Mouse (Mus musculus) frontal cortex, postnatal 10 days (tissue): ENCODE data around the gene Bap1.

Experiments used
- DNase-seq, 2 experiments: peaks; one replicate each; pipeline ENCODE4 v3.0.0; 2022; ENCODE audit warnings: low spot score in 2 of 2, mixed read lengths in 1 of 2

Gene Bap1

DNA sequence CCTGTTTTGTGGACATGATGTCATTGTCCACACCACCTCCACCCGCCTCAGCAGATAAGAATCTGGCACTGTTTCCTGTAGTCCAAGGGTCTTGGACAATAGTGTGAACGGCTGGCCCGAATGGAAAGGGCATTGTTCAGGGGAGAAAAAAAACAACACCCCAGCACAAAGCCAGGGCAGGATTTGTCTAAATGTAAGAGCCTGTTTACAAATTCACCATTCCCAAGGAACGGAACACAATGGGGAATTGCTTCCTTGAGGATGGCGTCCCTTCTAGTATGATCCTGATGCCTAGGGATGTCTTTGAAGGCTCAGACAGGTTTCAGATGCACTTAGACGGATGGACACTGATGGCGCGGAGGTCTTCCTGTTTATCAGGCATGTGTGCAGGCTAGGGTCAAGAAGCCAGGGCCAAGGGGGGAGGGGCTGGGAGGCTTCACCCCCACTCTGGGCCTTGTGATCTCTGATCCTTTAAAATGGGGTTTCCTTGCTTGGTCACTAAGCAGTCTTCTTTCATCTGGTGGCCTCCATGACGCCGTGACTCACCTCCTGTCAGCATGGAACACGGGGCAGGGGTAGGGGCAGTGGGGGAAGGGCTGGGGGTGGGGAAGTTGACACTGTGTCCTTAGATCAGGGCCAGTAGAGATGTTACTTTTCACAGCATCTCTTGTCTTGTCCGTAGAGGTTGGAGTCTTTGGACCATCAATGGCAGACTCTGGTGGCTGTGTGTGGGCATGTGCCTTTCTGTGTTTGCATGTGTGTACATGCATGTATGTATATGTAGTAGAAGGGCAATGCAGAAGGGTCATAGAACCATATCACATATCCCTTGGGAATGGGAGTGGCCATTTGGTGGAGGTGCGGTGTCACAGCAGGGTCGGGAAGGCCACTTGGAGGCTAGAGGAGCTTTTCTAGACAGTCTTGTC is 17.9 kb upstream of the Bap1 start:
- DNase-seq, result no peak

DNA sequence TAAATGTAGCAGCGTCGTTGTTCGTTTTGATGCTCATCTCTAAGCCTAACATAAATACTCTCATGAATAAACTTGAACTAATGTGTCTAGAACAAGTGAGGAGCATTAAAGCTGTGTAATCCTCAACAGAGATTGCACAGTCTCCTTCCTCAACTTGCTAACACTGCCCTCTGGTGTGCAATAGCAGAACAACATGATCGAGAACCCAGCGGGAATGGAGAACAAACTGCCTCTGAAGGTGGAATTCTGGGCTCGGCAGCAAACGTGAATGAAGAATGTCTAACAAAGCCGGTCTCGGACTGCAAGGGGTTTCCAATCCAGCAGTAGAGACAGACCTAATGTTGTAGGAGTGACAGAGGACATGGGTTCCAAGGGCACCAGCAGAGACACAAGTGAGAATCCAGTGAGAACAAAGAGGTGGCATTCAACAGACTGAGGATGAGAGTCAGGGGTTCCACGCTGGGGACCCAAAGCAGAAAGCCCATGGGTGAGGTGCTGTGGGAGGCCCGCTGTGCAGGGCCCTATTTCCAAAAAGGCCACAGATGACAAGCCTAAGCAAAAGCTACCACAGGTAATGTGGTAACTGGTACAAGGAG is 17.2 kb upstream of the Bap1 start:
- DNase-seq, result peak in 1 of 2 experiments; percentile 78

DNA sequence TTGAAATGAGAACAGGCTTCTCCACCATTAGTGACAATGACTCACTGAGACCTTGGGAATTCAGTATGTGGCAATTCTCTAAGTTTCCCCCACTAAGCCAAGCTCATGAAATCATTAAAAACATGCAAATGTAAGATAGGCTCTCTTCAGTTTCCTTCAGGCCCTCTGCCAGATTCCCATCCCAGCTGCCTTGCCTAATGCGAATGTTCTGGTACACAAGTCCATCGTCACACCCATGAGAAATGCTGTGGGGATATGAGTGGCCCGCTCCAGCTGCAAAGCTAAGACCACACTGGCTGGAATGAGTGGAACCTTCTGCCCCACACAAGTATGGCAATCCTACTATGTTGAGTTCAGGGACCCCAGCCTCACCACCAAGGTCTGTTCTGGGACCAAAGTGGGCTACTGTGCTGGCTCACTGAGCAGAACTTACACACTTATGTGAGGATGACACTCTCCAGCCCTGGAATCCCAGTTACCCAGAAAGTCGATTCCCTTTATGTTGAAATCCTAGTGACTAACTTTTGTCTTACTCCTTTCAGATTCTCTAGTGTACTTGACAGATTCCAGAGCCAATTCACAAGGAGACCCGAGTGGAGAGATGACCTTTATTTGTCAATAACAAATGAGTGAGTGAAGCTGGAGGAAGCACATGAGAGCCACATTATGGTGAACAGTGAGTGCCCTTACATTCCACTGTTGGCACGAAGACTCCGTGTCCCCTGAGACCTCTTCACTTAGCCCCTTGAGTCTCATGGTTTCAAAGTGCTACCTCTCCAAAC is 14.0 kb upstream of the Bap1 start:
- no peak for DNase-seq

DNA sequence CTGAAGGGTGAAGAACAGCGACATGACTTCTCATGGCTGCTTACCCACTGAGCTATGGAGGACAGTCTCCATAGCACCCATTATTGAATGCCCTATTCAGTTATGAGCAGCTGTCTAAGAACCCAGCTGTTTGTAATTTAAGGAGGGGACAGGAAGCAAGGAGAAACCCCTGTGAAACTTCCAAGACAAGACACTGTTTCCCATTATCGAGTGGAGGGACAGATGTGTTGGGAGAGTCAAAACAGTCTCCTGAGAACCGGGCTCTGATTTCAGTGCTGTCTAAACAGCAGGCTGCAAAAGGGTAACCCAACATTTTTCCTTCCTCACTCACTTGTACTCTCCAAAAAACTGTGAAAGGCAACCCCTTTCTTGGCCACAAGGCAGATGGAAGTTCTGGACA is 10.7 kb upstream of the Bap1 start:
- DNase-seq, result no peak

DNA sequence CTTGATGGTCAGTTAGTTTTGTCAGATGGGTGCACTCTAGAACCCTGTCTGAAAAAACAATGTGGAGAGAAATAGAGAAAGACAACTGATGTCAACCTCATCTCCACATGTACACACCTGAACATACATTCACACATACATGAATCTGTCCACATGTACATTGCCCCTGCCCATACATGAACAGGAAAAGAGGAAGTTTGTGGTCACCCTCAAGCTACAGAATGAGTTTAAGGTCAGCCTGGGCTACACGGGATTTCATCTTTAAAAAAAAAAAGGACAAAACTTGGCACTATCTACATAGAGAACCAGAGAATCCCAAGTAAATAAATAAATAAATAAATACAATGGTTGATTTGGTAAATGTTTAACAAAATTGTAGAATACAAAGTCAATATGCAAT is 6.5 kb upstream of the Bap1 start:
- no peak for DNase-seq

DNA sequence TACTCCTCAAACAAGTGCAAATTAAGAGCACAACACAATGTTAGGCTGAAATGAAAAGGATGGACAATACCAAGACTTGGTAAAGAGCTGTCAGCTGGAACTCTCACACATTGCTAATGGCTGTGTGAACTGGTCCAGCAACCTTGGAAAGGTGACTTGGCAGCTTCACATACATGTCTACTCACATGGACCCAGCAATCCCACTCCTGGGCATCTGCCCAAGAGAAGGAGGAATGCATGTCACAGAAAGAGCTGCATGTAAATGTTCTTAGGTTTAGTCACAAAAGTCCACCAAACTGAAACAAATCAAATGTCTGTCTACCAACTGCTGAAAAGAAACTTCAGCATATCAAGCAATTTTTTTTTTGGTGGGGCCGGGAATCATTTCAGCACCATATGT is 5.3 kb upstream of the Bap1 start:
- DNase-seq, result no peak

DNA sequence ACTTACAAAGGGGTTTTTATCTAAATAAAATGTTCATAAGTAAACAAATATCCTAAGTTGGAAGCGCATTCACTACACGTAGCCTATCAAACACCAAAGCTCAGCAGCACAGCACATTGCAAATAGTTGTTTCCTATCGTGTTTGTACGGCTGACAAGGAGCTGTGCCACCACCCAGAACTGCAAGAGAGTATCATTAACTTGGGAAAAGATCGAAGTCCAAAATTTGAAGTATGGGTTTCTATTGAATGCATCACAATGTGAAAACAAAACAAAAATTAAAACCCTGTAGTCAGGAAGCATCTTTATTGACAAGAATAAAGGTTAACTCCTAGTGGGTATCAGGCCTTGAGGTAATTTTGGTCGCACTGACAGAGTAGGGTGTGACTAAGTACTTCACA is 2.9 kb upstream of the Bap1 start:
- DNase-seq, result no peak

DNA sequence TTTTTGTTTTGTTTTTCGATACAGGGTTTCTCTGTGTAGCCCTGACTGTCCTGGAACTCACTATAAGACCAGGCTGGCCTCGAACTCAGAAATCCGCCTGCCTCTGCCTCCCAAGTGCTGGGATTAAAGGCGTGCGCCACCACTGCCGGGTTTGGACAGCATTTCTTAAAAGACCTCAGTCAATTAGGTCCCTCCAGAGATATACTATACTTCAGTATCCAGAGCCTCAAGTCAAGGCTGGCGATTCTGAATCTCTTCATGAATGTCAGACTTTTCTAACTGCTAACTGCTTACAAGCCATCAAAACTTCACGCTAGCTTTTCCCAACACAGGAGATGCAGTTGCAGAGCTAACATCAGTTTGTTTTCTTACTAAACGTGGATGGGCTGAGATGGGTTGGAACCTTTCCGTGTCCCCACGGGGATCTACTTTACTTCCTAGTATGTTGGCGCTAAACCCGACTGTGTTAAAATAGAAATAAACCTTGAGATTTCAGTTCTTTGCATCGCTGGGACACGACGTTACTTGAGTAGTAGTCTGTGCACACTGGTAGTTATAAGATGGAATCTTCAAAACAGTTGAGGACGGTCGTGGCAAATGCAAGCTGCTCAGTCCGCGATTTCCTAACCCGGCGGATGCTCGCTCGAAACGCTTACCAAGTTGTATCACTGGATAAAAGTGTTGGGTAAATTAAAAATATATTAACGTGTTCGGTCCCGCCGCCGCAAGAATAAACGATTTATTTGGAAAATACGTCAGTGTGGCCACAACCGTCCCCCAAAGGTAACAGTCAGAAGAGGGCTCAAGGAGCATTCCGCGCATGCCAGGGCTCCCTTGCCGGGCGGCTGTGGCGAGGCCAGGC is 797 bp upstream of the Bap1 start:
- no peak for DNase-seq

DNA sequence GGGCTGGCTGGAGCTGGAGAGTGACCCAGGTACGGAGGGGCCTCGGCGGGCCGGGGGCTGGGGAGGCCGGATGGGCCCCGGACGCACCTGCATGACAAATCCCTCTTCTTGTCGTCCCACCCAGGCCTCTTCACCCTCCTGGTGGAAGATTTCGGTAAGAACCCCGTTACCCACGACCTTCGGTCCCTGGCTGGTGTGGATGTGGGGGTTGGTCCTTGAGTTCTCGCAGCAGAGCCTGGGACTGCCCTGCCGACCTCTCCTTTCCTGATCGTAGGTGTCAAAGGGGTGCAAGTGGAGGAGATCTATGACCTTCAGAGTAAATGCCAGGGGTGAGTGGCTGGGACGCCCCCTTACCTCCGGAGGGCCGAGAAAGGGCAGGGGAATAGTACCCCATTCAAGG is 376 bp downstream of the Bap1 start:
- no peak for DNase-seq

DNA sequence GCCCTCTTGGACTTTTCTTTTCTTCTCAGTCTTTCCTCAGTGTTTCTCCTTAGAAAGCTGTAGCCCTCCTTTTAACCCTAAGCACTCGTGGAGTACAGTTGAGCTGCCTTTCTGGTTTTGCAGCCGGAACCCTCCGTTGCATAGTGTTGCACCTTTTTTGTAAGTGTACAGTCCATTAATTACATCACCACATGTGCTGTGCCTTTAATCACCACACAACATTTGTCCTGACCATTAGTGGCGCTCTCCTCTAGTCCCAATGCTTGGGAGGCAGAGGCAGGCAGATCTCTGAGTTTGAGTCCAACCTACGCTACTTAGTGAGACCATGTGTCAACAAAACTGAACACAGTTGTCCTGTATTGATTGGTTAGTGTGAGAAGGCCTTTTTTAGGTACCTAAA is 841 bp downstream of the Bap1 start:
- DNase-seq, result no peak

DNA sequence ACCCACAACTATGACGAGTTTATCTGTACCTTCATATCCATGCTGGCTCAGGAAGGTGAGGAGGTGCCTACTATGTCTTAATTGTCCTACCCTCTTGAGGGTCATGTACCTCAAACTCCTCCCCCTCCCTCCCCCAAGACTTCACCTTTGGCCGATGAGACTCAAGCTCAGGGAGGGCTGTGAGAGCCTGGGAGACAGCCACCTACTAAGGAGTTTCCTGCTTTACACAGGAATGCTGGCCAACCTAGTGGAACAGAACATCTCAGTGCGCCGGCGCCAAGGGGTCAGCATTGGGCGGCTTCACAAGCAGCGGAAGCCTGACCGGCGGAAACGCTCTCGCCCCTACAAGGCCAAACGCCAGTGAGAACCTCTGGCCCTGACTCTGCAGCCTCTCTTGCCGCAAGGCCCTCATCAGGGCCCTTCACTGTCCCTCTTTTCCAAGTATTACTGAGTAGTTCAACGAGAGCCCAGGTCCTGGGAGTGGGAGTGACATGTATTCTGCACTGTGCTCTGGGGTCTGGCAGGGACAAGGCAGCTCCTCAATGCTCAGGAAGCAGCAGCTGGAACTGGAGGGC is 7.3 kb downstream of the Bap1 start:
- no peak for DNase-seq

DNA sequence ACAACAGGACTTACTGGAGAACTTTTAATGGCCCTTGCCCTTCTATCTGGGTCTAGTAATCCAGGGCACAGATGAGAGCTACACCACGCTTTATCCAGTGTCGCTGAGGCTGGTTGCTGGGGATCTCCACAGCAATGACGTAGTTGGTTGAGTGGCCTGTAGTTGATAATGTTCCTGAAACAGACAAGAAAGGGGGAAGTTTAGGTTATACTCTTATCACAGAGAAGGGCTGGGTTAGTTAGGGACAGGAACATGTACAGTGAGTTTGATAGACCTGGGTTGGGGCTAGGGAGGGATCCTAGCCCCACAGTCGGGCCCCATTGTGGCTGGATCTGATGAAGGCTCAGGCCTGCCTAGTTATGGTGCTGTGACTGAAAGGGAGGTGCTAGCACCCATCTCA is 9.1 kb downstream of the Bap1 start:
- DNase-seq, result no peak

DNA sequence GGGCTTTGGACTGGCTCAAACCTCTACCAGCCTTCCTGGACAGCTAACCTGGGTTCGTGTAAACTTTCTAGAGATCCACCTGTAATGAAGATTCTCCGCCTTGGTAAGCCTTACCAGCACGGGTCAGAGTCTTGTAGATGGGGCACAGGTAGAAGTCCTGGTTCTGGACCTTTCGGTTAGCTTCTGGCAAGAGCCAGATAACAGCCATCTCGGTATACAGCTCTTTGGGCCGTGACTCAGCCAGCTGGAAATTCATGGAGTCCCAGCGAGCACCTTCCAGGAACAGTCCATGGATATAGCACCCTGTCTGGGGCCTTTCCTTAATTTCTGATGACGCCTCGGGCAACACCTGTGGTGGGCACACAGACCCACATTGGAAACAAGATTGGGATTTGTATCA is 9.7 kb downstream of the Bap1 start:
- no peak for DNase-seq

DNA sequence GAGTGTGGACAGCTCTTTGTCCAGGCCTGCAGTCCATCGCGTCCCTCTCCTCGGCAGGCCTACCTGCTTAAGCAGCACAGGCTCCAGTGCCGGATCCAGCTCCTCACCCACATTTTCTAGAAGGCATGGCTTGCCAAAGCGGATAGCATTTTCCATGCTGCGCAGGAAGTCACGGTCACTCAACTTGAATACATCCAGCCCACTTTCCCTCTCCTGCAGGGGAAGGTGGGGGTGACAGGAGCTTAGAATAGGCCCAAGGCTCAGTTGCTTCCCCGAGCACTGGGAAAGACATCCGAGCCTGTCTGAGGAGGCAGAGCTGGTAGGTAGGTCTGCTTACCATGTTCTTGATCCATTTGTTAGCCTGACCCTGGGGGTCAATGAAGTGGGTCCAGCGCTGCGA is 16.4 kb downstream of the Bap1 start:
- no peak for DNase-seq

DNA sequence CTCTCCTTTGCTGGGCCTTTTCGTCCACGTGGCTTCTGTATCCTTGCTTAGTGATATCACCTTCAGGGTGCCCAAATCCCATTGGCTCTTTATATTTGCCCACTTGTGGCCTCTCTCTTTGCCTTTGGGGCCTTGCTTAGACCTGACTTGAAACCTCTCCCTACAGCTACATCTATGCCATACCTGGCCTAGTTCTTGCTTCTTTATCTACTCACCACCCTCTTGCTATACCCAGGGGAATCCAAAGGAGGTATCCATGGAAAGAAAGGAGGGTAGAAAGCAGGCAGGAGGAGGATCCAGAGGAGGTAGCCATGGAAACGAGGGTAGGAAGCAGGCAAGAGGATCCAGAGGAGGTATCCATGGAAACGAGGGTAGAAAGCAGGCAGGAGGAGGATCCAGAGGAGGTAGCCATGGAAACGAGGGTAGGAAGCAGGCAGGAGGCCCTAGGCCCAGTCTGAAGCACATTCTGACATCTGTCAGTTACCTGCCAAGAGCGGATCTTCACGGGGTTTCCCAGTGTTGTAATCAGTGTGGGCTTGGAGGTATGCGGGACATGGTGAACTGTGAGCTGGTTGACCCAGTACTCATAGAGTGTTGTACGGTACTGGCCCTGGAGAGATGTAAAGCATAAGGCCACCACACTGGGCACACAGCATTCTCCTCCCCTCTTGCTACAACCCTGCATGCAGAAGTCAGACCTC is 17.2 kb downstream of the Bap1 start:
- DNase-seq, result peak; percentile 52 to 67

DNA sequence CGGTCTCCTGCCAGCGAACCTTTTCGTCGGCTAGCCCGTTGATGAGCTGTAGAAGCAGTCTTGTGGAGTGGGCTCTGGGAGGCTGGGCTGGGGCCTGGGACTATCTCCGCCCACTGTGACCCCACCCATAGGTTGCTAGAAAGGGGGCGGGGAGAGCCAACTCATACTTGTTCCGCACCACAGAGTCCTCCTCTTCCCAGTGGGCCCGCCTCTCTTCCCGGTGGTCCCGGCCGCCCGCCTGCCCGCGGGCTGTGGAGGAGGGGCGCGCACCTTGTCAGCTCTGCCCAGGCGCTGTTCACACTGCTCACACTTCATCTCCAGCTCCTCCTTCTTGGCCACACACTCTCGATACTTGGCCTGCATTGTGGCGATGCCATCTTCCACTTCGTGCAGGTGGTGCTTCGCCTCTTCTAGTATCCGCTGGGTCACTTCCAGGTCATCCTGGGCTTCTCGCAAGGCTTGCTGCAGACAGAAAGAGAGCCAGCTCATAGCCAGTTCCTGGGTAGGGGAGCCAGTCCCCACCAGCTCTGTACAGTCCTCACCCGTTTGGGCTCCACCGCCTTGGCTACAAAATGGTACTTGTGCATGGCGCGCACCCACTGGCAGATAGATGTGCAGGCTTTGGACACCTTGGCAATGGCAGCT is 18.3 kb downstream of the Bap1 start:
- peak; percentile 49 to 55 for DNase-seq

DNA sequence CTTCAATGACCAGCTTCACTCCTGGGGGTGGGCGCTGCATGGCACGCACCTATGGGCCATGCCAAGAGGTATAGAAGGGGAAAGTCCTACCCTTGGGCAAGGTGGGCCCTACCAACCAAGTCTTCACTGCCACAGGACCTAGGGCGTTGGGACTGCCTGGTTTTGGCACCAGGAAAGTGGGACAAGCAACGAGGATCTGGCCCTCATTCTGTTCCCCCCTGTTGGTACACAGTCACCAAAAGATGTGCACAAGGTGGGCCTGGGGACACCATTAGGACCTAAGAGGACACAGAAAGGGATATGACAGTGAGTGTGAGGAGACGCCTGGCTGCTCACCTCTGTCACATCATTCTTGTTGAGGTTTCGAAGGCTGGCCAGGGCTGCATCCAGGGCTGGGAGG is 19.9 kb downstream of the Bap1 start:
- no peak for DNase-seq

DNA sequence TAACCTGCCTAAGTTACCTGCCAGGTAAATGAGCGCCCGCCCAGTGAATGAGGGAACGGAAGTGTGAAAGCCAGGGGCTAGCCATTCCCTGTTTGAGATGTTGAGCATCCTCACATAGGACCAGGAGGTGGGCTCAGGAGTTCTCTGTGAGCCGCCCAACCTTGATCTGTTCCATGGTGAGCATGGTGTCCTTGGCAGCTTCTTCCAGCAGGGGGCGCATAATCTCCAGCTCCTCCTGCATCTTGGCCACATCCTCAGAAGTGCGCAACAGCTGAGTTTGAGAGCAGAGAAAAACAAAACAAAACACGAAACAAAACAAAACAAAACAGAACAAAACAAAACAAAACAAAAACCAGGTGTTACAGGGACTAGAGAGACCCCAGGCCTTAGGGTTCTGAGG is 20.9 kb downstream of the Bap1 start:
- DNase-seq, result peak in 1 of 2 experiments; percentile 71

DNA sequence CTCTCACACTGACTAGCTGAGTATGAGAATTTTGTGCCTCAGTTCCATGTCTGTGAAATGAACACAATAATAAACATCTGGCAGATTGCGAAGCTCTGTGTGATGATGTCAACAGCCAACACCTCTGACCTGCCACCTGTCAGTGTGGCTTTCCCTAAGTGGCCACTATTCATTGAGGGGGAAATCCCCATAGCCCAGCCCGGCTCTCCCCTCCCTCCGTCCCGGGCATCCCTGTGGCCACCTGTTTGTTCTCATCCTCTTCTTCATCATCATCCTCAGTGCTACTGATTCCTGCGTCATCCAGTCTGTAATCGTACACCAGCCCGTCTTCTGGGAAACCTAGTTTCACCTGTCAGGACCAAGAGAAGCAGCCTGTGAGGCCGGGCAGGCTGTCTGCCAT is 34.5 kb downstream of the Bap1 start:
- DNase-seq, result no peak
